Mouse (Mus musculus): Measurements from ENCODE around the gene Kif2c. TPM values are rescaled to one million over a fixed set of nuclear protein-coding genes. Genes with fewer than 3 reads are reported as not detected.

Gene Kif2c
- polyA plus RNA-seq, 1 experiment from 2014 or later: 36.4 TPM

- 66% methylated on average over 24 of the region's 24 CpGs for WGBS
- no peak overlapping the region for H3K27ac ChIP-seq
- no peak overlapping the region for H3K4me3 ChIP-seq
- H3K36me3 ChIP-seq: peaks cover 45% of the 10 kb centered on the region
- H3K27me3 ChIP-seq: no peaks in the 10 kb centered on the region
- H3K9me3 ChIP-seq (replicated peaks): no peaks in the 10 kb centered on the region
- H3K4me2 ChIP-seq: no peak overlapping the region
- H3K9ac ChIP-seq: no peak overlapping the region
- ATAC-seq (replicated peaks; ENCODE audit: insufficient number of reproducible peaks, insufficient read depth, low FRiP score, low read depth): no peak
- peaks cover 17% of the 10 kb centered on the region for H3K4me1 ChIP-seq (replicated peaks)
Measured at GRCm38 (mm10) chr4:117148815-117149214, 33.6 kb downstream of the Kif2c start.

GRCm38 (mm10) chr4:117148047-117148713 lies 34.3 kb downstream of the Kif2c start:
- H3K27me3 ChIP-seq: no peaks in the 10 kb centered on the region
- peaks cover 39% of the 10 kb centered on the region for H3K36me3 ChIP-seq
- no peak overlapping the region for H3K9ac ChIP-seq
- no peak overlapping the region for H3K27ac ChIP-seq
- H3K4me3 ChIP-seq: no peak overlapping the region
- WGBS: 76% methylated on average over 18 of the region's 18 CpGs
- no peaks in the 10 kb centered on the region for H3K9me3 ChIP-seq (replicated peaks)
- ATAC-seq (replicated peaks; ENCODE audit: insufficient number of reproducible peaks, insufficient read depth, low FRiP score, low read depth): no peak
- H3K4me2 ChIP-seq: no peak overlapping the region
- peaks cover 10% of the 10 kb centered on the region for H3K4me1 ChIP-seq (replicated peaks)

- Histone ChIP-seq H3K27ac (no peak overlapping the region), H3K9me3 (replicated peaks) (no peaks in the 10 kb centered on the region), H3K36me3 (peaks cover 21% of the 10 kb centered on the region), H3K4me2 (no peak overlapping the region), H3K4me3 (no peak overlapping the region), H3K9ac (no peak overlapping the region), H3K27me3 (no peaks in the 10 kb centered on the region), H3K4me1 (replicated peaks) (no peaks in the 10 kb centered on the region)
- WGBS: 33% methylated on average over 15 of the region's 15 CpGs
- no peak for ATAC-seq (replicated peaks; ENCODE audit: insufficient number of reproducible peaks, insufficient read depth, low FRiP score, low read depth)
Measured at GRCm38 (mm10) chr4:117146176-117146575, 36.3 kb downstream of the Kif2c start.

- WGBS: 90% methylated on average over 13 of the region's 13 CpGs
- Histone ChIP-seq H3K4me2 (no peak overlapping the region), H3K27ac (no peak overlapping the region), H3K9me3 (replicated peaks) (no peaks in the 10 kb centered on the region), H3K36me3 (peaks cover 12% of the 10 kb centered on the region), H3K9ac (no peak overlapping the region), H3K27me3 (no peaks in the 10 kb centered on the region; the same call in 1 of the 2 replicates), H3K4me1 (replicated peaks) (no peaks in the 10 kb centered on the region), H3K4me3 (no peak overlapping the region)
- no peak for ATAC-seq (replicated peaks; ENCODE audit: insufficient number of reproducible peaks, insufficient read depth, low FRiP score, low read depth)
Measured at GRCm38 (mm10) chr4:117145248-117145647, 37.2 kb downstream of the Kif2c start.

GRCm38 (mm10) chr4:117143023-117143422 lies 39.4 kb downstream of the Kif2c start:
- ATAC-seq (replicated peaks; ENCODE audit: insufficient number of reproducible peaks, insufficient read depth, low FRiP score, low read depth): no peak
- WGBS: 44% methylated on average over 7 of the region's 7 CpGs
- H3K4me1 ChIP-seq (replicated peaks): no peaks in the 10 kb centered on the region
- no peaks in the 10 kb centered on the region for H3K36me3 ChIP-seq
- no peak overlapping the region for H3K27ac ChIP-seq
- no peak overlapping the region for H3K4me3 ChIP-seq
- H3K4me2 ChIP-seq: no peak overlapping the region
- no peaks in the 10 kb centered on the region for H3K9me3 ChIP-seq (replicated peaks)
- H3K27me3 ChIP-seq: no peaks in the 10 kb centered on the region; the same call in 1 of the 2 replicates
- no peak overlapping the region for H3K9ac ChIP-seq

GRCm38 (mm10) chr4:117140613-117141012 lies 41.8 kb downstream of the Kif2c start:
- Histone ChIP-seq H3K9me3 (replicated peaks) (no peaks in the 10 kb centered on the region), H3K9ac (no peak overlapping the region), H3K36me3 (no peaks in the 10 kb centered on the region), H3K27me3 (no peaks in the 10 kb centered on the region; the same call in 1 of the 2 replicates), H3K4me1 (replicated peaks) (no peaks in the 10 kb centered on the region), H3K4me3 (no peak overlapping the region), H3K27ac (no peak overlapping the region), H3K4me2 (no peak overlapping the region)
- no peak for ATAC-seq (replicated peaks; ENCODE audit: insufficient number of reproducible peaks, insufficient read depth, low FRiP score, low read depth)
- WGBS: 38% methylated on average over 4 of the region's 4 CpGs

- WGBS: 11% methylated on average over 2 of the region's 2 CpGs
Measured at GRCm38 (mm10) chr4:117139217-117139612, 43.2 kb downstream of the Kif2c start.

GRCm38 (mm10) chr4:117138295-117139216 lies 43.9 kb downstream of the Kif2c start:
- no peak overlapping the region for H3K9ac ChIP-seq
- 59% methylated on average over 16 of the region's 17 CpGs for WGBS
- no peaks in the 10 kb centered on the region; the same call in 1 of the 2 replicates for H3K27me3 ChIP-seq
- H3K36me3 ChIP-seq: no peaks in the 10 kb centered on the region
- H3K27ac ChIP-seq: no peak overlapping the region
- H3K9me3 ChIP-seq (replicated peaks): no peaks in the 10 kb centered on the region
- peaks cover 4% of the 10 kb centered on the region; the same call in 1 of the 2 replicates for H3K4me1 ChIP-seq (replicated peaks)
- no peak for ATAC-seq (replicated peaks; ENCODE audit: insufficient number of reproducible peaks, insufficient read depth, low FRiP score, low read depth)
- no peak overlapping the region for H3K4me3 ChIP-seq
- H3K4me2 ChIP-seq: no peak overlapping the region

More at GRCm38 (mm10) chr4:117139217-117139612, 43.2 kb downstream of the Kif2c start:
- no peak for ATAC-seq (replicated peaks; ENCODE audit: insufficient number of reproducible peaks, insufficient read depth, low FRiP score, low read depth)
- Histone ChIP-seq H3K9ac (no peak overlapping the region), H3K4me2 (no peak overlapping the region), H3K36me3 (no peaks in the 10 kb centered on the region), H3K9me3 (replicated peaks) (no peaks in the 10 kb centered on the region), H3K4me1 (replicated peaks) (peaks cover 2% of the 10 kb centered on the region; the same call in 1 of the 2 replicates), H3K27me3 (no peaks in the 10 kb centered on the region; the same call in 1 of the 2 replicates), H3K27ac (no peak overlapping the region), H3K4me3 (no peak overlapping the region)

GRCm38 (mm10) chr4:117136034-117136433 lies 46.4 kb downstream of the Kif2c start:
- Histone ChIP-seq H3K36me3 (no peaks in the 10 kb centered on the region; the same call in 1 of the 2 replicates), H3K9ac (no peak overlapping the region), H3K9me3 (replicated peaks) (no peaks in the 10 kb centered on the region), H3K4me3 (no peak overlapping the region), H3K27me3 (peaks cover 22% of the 10 kb centered on the region), H3K27ac (no peak overlapping the region), H3K4me1 (replicated peaks) (peaks cover 14% of the 10 kb centered on the region), H3K4me2 (no peak overlapping the region)
- no peak for ATAC-seq (replicated peaks; ENCODE audit: insufficient number of reproducible peaks, insufficient read depth, low FRiP score, low read depth)
- 34% methylated on average over 8 of the region's 8 CpGs for WGBS

- no peak overlapping the region for H3K4me3 ChIP-seq
- H3K9ac ChIP-seq: no peak overlapping the region
Measured at GRCm38 (mm10) chr4:117134601-117134995, 47.8 kb downstream of the Kif2c start.

GRCm38 (mm10) chr4:117133817-117134600 lies 48.4 kb downstream of the Kif2c start, which contains the start of gene Plk3:
Gene Plk3 (minus strand): TSS chr4:117133963.
- Histone ChIP-seq H3K36me3 (no peaks in the 10 kb centered on the region; the same call in 1 of the 2 replicates), H3K4me3 (peak within 1 kb of the TSS; percentile 79), H3K27me3 (peaks cover 26% of the 10 kb centered on the region), H3K9me3 (replicated peaks) (no peaks in the 10 kb centered on the region), H3K27ac (no peak within 1 kb of the TSS), H3K9ac (peak within 1 kb of the TSS; percentile 81), H3K4me2 (peak within 1 kb of the TSS; percentile 98), H3K4me1 (replicated peaks) (peaks cover 14% of the 10 kb centered on the region)
- peak; percentile 88 for ATAC-seq (replicated peaks; ENCODE audit: insufficient number of reproducible peaks, insufficient read depth, low FRiP score, low read depth)
- 2% methylated on average over 45 of the region's 48 CpGs for WGBS

More at GRCm38 (mm10) chr4:117134601-117134995, 47.8 kb downstream of the Kif2c start:
- ATAC-seq (replicated peaks; ENCODE audit: insufficient number of reproducible peaks, insufficient read depth, low FRiP score, low read depth): no peak
- peak overlapping the region; percentile 98; the same call in 1 of the 2 replicates for H3K4me2 ChIP-seq
- H3K27me3 ChIP-seq: peaks cover 26% of the 10 kb centered on the region
- no peaks in the 10 kb centered on the region; the same call in 1 of the 2 replicates for H3K36me3 ChIP-seq
- H3K4me1 ChIP-seq (replicated peaks): peaks cover 14% of the 10 kb centered on the region
- no peak overlapping the region for H3K27ac ChIP-seq
- H3K9me3 ChIP-seq (replicated peaks): no peaks in the 10 kb centered on the region
- WGBS: 25% methylated on average over 2 of the region's 2 CpGs

All from heart, embryonic 15.5 days (tissue).